Mouse (Mus musculus): ENCODE results near the gene Slfnl1.

DNA sequence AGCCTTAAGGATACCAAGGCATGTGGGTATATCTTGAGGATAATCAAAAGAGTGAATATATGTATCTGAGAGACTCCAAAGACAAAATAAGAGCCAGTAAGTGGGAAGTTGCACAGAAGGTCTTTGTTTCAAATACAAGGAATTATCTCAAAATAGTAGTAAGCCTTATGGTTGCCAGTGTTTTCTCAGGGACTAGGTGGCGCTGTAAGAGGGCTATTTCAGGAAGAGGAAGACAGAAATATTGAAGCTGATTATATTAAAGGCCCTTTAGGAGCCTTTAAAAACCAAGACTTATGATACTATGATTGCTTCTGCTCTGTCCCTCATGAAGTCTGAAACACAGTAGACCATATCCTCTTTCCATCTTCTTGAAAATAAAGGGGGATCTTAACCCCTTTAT is 25.1 kb upstream of the Slfnl1 start:
- no peak for TF ChIP-seq POLR2A (IDR thresholded peaks at IDR 0.05; ENCODE audit: insufficient read depth, low read length)
- no peak for TF ChIP-seq CTCF (IDR thresholded peaks at IDR 0.05; ENCODE audit: low read depth, low read length)
- no peak for TF ChIP-seq EP300 (IDR thresholded peaks at IDR 0.05; ENCODE audit: insufficient read depth, low read depth, low read length)

Measured in ES-Bruce4 (cell line).